10 mouse cellular contexts compared by ENCODE assay signal in the genomic region with DNA sequence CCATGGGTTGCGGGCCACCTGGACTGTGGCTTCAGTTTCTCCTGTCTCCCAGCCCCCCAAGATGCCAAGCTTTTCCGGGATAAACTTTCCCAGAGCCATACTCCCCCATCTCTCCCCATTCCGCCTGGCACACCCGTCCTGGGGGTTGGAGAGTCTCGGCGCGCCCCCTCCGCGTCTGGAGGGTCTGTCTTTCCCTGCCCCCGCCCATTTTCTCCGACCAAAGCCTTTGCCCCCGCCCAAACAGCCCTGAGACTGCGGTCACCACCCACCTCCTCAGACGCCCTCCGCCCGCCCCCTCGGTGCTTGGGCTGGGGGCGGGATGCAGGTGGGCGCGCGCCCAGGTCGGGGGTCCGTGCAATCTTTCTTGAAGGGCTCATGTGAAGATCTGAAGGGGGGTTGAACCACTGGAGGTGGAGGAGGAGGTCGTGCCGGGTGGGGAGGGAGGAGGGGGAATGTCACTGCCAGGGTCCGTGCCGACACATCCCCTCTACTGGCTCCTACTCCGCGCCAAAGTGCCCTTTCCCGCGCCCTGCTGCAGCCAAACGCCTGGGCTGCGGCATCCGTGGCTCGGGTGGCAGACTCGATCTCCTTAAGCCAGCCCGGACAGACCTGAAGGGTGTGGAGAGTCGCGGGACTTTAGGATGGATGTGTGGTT. TPM values are rescaled to one million over a fixed set of nuclear protein-coding genes. Genes with fewer than 3 reads are reported as not detected.
A peak's percentile ranks its signal among the peaks of the same experiment; 100 is the strongest.
DNase-seq lines count a peak whose midpoint lies in the region; ATAC-seq lines count a peak whose summit lies in the region.
"Had no signal": no experiment of that assay in that cellular context is flagged by ENCODE, and none has a peak within 500 bp of the region (broad histone marks: within the 10 kb centered on the region; RNA-seq: fewer than 3 reads in every experiment).

No protein-coding gene starts in this region.

- peaks cover 8% of the 10 kb centered on the region; the same call in 1 of the 2 replicates for H3K4me1 ChIP-seq in kidney, embryonic 16.5 days (ENCODE audit: insufficient read depth, low read length)
- H3K4me1 ChIP-seq in forebrain, embryonic 15.5 days, result peaks cover 51% of the 10 kb centered on the region
- H3K4me1 ChIP-seq in midbrain, embryonic 13.5 days (replicated peaks), result peaks cover 53% of the 10 kb centered on the region

- WGBS in kidney, embryonic 16.5 days, result 1% methylated on average over 37 of the region's 39 CpGs
- under 1% methylated on average over 39 of the region's 39 CpGs for WGBS in forebrain, embryonic 15.5 days
- WGBS in midbrain, embryonic 13.5 days, result 0% methylated on average over 39 of the region's 39 CpGs

- peaks cover 63% of the 10 kb centered on the region for H3K27me3 ChIP-seq in kidney, embryonic 16.5 days (ENCODE audit: insufficient read depth, low read length)
- H3K27me3 ChIP-seq in forebrain, embryonic 15.5 days, result no peaks in the 10 kb centered on the region
- H3K27me3 ChIP-seq in midbrain, embryonic 13.5 days, result peaks cover 31% of the 10 kb centered on the region

- H3K27ac ChIP-seq in kidney, embryonic 16.5 days (ENCODE audit: low read length), result no peak overlapping the region
- peak overlapping the region; percentile 88 for H3K27ac ChIP-seq in forebrain, embryonic 15.5 days (replicated peaks)
- peak overlapping the region; percentile 87 for H3K27ac ChIP-seq in midbrain, embryonic 13.5 days

- ATAC-seq in kidney, embryonic 16.5 days (ENCODE audit: low FRiP score, low TSS enrichment), result no peak
- no peak for ATAC-seq in forebrain, embryonic 15.5 days (replicated peaks)
- ATAC-seq in midbrain, embryonic 13.5 days, result peak; percentile 3; the same call in 1 of the 2 replicates

- H3K36me3 ChIP-seq in kidney, embryonic 16.5 days (ENCODE audit: insufficient read depth, low read length), result no peaks in the 10 kb centered on the region
- H3K36me3 ChIP-seq in forebrain, embryonic 15.5 days, result no peaks in the 10 kb centered on the region
- H3K36me3 ChIP-seq in midbrain, embryonic 13.5 days, result no peaks in the 10 kb centered on the region

- H3K4me2 ChIP-seq in kidney, embryonic 16.5 days (replicated peaks; ENCODE audit: low read depth, low read length), result peak overlapping the region; percentile 62
- H3K4me2 ChIP-seq in forebrain, embryonic 15.5 days (replicated peaks), result peak overlapping the region; percentile 85
- H3K4me2 ChIP-seq in midbrain, embryonic 13.5 days (replicated peaks), result peak overlapping the region; percentile 69

- H3K4me3 ChIP-seq in kidney, embryonic 16.5 days (ENCODE audit: low read length), result peak overlapping the region; percentile 36
- H3K4me3 ChIP-seq in forebrain, embryonic 15.5 days, result peak overlapping the region; percentile 84
- peak overlapping the region; percentile 73 for H3K4me3 ChIP-seq in midbrain, embryonic 13.5 days (replicated peaks)

- no peak for DNase-seq in kidney, adult 9 months
- peak; percentile 71 to 81 for DNase-seq in cerebellum, postnatal 10 days
- DNase-seq in gastrocnemius, adult 8-10 months (ENCODE audit: low spot score in 2 of 2), result no peak
- DNase-seq in layer of hippocampus, adult 18-20 months (ENCODE audit: low spot score in 2 of 2), result no peak
- DNase-seq in thymus, postnatal 0 days (ENCODE audit: low spot score), result no peak

- no peaks in the 10 kb centered on the region for H3K9me3 ChIP-seq in kidney, embryonic 16.5 days (ENCODE audit: low read length)
- no peaks in the 10 kb centered on the region for H3K9me3 ChIP-seq in forebrain, embryonic 15.5 days
- no peaks in the 10 kb centered on the region for H3K9me3 ChIP-seq in midbrain, embryonic 13.5 days

- H3K9ac ChIP-seq in kidney, embryonic 16.5 days (replicated peaks; ENCODE audit: low read length), result no peak overlapping the region
- peak overlapping the region; percentile 89 for H3K9ac ChIP-seq in forebrain, embryonic 15.5 days (replicated peaks)
- peak overlapping the region; percentile 87 for H3K9ac ChIP-seq in midbrain, embryonic 13.5 days (replicated peaks)

RNA-seq across cellular contexts. Expression of a gene that starts 1.0 kb away (rescaled TPM):
- 0.12 TPM in 1 of 2 replicates, not detected in the other for polyA plus RNA-seq in kidney, embryonic 16.5 days (2015; fragmentation: Nextera tagmentation; extraction: Ambion mirVana)
- 8.7 and 9.0 TPM in 2 replicates for polyA plus RNA-seq in forebrain, embryonic 15.5 days (2015; fragmentation: Nextera tagmentation; extraction: Ambion mirVana)
- polyA plus RNA-seq in midbrain, embryonic 13.5 days (2015; fragmentation: Nextera tagmentation; extraction: Ambion mirVana), result 7.7 and 9.2 TPM in 2 replicates
- total RNA-seq in gastrocnemius, adult 8-10 months (2022), result not detected
- total RNA-seq in layer of hippocampus, adult 18-20 months (2021), result 10 to 100 TPM; 39.0 to 40.2 TPM
- 0.10 TPM in 2 replicates for polyA plus RNA-seq in thymus, postnatal 0 days (2015; fragmentation: Nextera tagmentation; extraction: Ambion mirVana)
- total RNA-seq: liver, adult 2 months had no signal
- polyA plus RNA-seq: liver, adult 2 months had no signal

RNA-seq across cellular contexts. Expression of a gene that starts 17.9 kb away (rescaled TPM):
- polyA plus RNA-seq in kidney, embryonic 16.5 days (2015; fragmentation: Nextera tagmentation; extraction: Ambion mirVana), result not detected in 2 replicates
- polyA plus RNA-seq in forebrain, embryonic 15.5 days (2015; fragmentation: Nextera tagmentation; extraction: Ambion mirVana), result 0.59 and 0.86 TPM in 2 replicates
- polyA plus RNA-seq in midbrain, embryonic 13.5 days (2015; fragmentation: Nextera tagmentation; extraction: Ambion mirVana), result 0.46 and 0.55 TPM in 2 replicates
- total RNA-seq in gastrocnemius, adult 8-10 months (2022), result not detected
- under 1 TPM; 0.79 TPM for total RNA-seq in layer of hippocampus, adult 18-20 months (2021)
- not detected in 2 replicates for polyA plus RNA-seq in thymus, postnatal 0 days (2015; fragmentation: Nextera tagmentation; extraction: Ambion mirVana)
- total RNA-seq: liver, adult 2 months had no signal
- polyA plus RNA-seq: liver, adult 2 months; spleen, adult 2 months had no signal

Comparison
In these comparisons a context has a peak if more than half of its experiments do, and no peak if none do; other contexts are left out.
1. DNase-seq: peak in cerebellum, postnatal 10 days (2 of 2); none in kidney, adult 9 months (single experiment), gastrocnemius, adult 8-10 months (0 of 2), layer of hippocampus, adult 18-20 months (0 of 2) and thymus, postnatal 0 days (single experiment).
2. Peak in every context shown above with its lines, with median percentiles within 50 percentile points of each other: H3K4me2 ChIP-seq and H3K4me3 ChIP-seq.